Mouse (Mus musculus) forebrain, embryonic 10.5 days (tissue): ENCODE results near the gene Tpm3. TPM values are rescaled to one million over a fixed set of nuclear protein-coding genes. Genes with fewer than 3 reads are reported as not detected.
A peak's percentile ranks its signal among the peaks of the same experiment; 100 is the strongest.

ENCODE experiments used
- DNase-seq: peaks from one replicate; pipeline ENCODE4 v3.0.0-alpha.2; 2017; ENCODE audit warnings: low spot score; ENCODE audit errors: extremely low spot score
- H3K27ac ChIP-seq: fragments of 300-500 bp; sonication (generic); 2 replicates; pipeline ENCODE4 v1.5.1; 2016; ENCODE audit warnings: mild to moderate bottlenecking
- H3K27me3 ChIP-seq: fragments of 300-500 bp; sonication (generic); 2 replicates; pipeline ENCODE4 v1.6.1; 2016; ENCODE audit warnings: mild to moderate bottlenecking; ENCODE audit not compliant: poor library complexity, severe bottlenecking
- H3K36me3 ChIP-seq: fragments of 300-500 bp; sonication (generic); replicated peaks from 2 replicates; pipeline ENCODE4 v1.6.1; 2016; ENCODE audit warnings: mild to moderate bottlenecking, moderate library complexity
- H3K4me1 ChIP-seq: fragments of 300-500 bp; sonication (generic); 2 replicates; pipeline ENCODE4 v1.6.1; 2016
- H3K4me3 ChIP-seq: fragments of 300-500 bp; sonication (generic); 2 replicates; pipeline ENCODE4 v1.5.1; 2016; ENCODE audit warnings: mild to moderate bottlenecking, moderate library complexity
- H3K9me3 ChIP-seq: fragments of 300-500 bp; sonication (generic); 2 replicates; pipeline ENCODE4 v1.6.1; 2016; ENCODE audit warnings: mild to moderate bottlenecking, moderate library complexity
- WGBS: fragments of 180-500 bp; shearing (Covaris S2); methylation state at CpG from one replicate; pipeline ENCODE4 v1.1.7; 2016; 5-methylcytosine and 5-hydroxymethylcytosine counted together
- microRNA counts: library from miRNA; unstranded; fragments of <30 nt; microRNA quantifications from one replicate; lab custom pipeline; 2017
- microRNA-seq: library from miRNA; unstranded; fragments of <30 nt; microRNA quantifications from one replicate; pipeline ENCODE4, GENCODE M21; 2017
- polyA plus RNA-seq: library from polyadenylated mRNA; unstranded; fragments of >200 nt; fragmentation: Nextera tagmentation; extraction: Ambion mirVana; gene quantifications from 2 replicates; pipeline ENCODE4 v1.2.1, GENCODE M21; 2016

The Tpm3 gene
- polyA plus RNA-seq, 1 experiment from 2014 or later, result 590 TPM

DNA sequence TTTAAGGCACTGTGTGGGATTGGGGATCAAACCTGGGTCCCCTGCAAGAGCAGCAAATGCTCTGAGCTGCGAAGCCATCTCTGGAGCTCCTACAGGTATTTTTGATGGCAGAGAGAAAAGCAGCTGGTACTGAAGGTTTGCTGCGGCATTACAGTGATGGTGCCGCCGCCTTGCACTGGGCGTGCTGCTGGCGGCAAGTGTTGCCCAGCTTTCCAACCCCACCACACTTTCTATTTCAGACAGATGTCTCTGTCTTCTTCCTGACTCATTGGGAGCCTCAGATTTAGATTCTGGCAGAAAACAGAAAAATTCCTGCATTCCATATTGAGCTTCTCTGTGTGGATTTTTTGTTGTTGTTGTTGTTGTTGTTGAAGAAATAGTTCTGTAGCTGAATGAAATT, 55.4 kb downstream of the Tpm3 start:
- Histone ChIP-seq H3K9me3 (no peaks in the 10 kb centered on the region), H3K4me1 (no peaks in the 10 kb centered on the region), H3K27me3 (no peaks in the 10 kb centered on the region), H3K27ac (no peak overlapping the region), H3K36me3 (no peaks in the 10 kb centered on the region), H3K4me3 (no peak overlapping the region)
- WGBS, result 95% methylated on average over 6 of the region's 6 CpGs
- no peak for DNase-seq

DNA sequence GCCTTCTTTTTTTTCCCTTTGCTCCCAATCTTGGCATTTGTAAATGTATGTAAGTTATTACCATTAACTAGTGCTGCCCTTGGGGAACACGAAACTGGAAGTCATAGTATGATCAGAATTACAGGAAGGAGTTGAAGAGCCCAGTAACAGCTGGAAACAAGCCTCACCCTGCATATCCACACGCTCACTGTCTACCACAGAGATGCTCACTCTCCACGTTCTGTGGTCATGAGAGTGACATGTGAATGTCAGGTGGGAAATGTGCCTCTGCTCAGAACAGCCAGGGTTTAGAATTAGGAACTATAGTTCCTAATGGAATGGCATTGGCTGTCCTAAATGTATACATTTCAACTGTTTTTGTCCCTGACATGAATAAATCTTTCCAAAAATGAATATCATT, 60.3 kb downstream of the Tpm3 start:
- Histone ChIP-seq H3K4me1 (no peaks in the 10 kb centered on the region), H3K9me3 (no peaks in the 10 kb centered on the region), H3K4me3 (no peak overlapping the region), H3K36me3 (no peaks in the 10 kb centered on the region), H3K27me3 (no peaks in the 10 kb centered on the region), H3K27ac (no peak overlapping the region)
- WGBS, result 83% methylated on average over 3 of the region's 3 CpGs
- DNase-seq, result no peak

DNA sequence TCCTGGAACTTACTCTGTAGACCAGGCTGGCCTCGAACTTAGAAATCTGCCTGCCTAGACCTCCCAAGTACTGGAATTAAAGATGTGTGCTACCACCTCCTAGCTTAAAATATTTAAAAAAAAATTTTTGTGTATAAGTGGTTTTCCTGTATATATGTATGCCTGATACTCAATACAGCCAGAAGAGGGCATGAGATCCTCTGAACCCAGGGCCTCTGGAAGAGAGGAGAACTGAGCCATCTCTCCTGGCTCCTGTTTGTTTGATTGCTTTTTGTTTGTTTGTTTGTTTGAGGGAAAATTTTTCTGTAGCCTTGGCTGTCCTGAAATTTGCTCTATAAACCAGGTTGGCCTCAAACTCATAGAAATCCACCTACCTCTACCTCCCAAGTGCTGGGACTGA, 60.9 kb downstream of the Tpm3 start:
- WGBS, result 92% methylated on average over 1 of the region's 1 CpGs
- Histone ChIP-seq H3K27me3 (no peaks in the 10 kb centered on the region), H3K27ac (no peak overlapping the region), H3K36me3 (no peaks in the 10 kb centered on the region), H3K4me3 (no peak overlapping the region), H3K4me1 (no peaks in the 10 kb centered on the region), H3K9me3 (no peaks in the 10 kb centered on the region)
- no peak for DNase-seq

DNA sequence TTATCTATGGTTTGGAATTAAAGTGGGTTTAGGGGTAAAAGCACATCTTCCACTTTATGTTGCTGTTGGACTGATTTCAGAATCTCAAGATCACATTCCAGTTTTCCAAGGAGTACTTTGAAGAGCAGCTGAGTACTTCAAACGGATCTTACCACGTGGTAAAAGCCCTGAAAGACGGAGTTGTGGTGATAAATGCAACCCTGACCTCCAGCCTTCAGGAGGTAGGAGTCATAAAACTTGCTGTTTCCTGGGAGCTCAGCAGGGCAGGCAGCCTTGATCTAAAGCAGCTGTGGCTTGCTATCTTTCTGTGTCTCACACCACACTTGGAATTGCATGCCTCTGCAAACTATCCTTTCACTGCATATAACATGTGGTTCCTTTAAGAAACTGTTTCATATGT, 62.0 kb downstream of the Tpm3 start:
- no peak overlapping the region for H3K27ac ChIP-seq
- WGBS, result 77% methylated on average over 3 of the region's 3 CpGs
- no peak for DNase-seq

DNA sequence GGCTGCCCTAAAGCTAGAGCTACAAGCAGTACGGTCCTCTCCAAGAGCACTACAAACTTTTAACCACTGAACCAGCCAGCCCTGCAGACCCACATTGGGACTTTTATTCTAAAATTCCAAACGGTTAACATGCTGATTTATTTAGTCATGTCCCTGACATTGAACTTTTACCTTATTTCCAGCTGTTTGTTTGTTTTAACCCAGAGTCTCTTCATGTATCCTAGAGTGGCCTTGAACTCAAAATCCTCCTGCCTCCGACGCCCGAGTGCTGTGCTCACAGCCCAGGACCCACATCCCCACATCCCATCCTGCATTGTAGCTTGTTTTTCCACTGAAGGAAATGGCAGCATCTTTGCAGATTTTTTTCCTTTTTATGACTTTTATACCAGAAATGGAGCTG, 62.5 kb downstream of the Tpm3 start:
- Histone ChIP-seq H3K9me3 (no peaks in the 10 kb centered on the region), H3K36me3 (no peaks in the 10 kb centered on the region), H3K27ac (no peak overlapping the region), H3K27me3 (no peaks in the 10 kb centered on the region), H3K4me3 (no peak overlapping the region), H3K4me1 (no peaks in the 10 kb centered on the region)
- WGBS, result 88% methylated on average over 5 of the region's 5 CpGs
- DNase-seq, result no peak

More for the DNA sequence above, 62.0 kb downstream of the Tpm3 start:
- Histone ChIP-seq H3K27me3 (no peaks in the 10 kb centered on the region), H3K36me3 (no peaks in the 10 kb centered on the region), H3K9me3 (no peaks in the 10 kb centered on the region), H3K4me1 (no peaks in the 10 kb centered on the region), H3K4me3 (no peak overlapping the region)

DNA sequence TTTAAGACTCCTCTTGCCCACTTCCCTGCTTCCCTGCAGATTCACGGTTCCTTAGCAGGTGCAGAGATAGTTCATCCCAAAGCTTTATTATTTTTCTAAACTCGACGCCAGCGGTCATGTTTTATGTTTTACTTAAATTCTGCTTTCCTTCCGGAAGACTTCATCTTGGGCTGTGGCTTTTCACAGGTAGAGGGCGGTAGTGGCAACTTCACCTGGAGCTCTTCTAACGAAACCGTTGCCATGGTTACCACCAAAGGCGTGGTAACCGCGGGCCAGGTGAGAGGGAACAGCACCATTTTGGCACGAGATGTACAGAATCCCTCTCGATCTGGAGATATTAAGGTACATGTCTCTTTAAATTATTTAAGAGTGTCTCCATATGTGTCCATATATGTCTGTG, 64.2 kb downstream of the Tpm3 start:
- no peaks in the 10 kb centered on the region for H3K36me3 ChIP-seq
- DNase-seq, result no peak
- H3K27ac ChIP-seq, result no peak overlapping the region
- no peak overlapping the region for H3K4me3 ChIP-seq
- 32% methylated on average over 13 of the region's 13 CpGs for WGBS
- no peaks in the 10 kb centered on the region for H3K27me3 ChIP-seq
- H3K9me3 ChIP-seq, result no peaks in the 10 kb centered on the region
- H3K4me1 ChIP-seq, result no peaks in the 10 kb centered on the region

DNA sequence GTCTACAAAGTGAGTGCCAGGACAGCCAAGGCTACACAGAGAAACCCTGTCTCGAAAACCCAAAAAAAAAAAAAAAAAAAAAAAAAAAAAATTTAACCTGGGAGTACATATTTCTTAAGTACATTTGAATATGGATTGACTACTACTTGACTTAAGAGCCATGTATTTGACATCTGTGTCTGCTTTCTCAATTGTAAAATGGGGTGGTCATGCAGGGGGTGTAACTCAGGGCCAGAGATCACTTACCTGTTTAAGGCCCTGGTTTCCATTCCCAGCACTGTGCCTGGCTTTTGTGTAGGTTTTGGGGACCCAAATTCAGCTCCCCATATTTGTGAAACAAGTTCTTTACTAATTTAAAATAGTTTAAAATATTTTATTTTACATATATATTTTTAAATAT, 65.2 kb downstream of the Tpm3 start:
- DNase-seq, result no peak
- Histone ChIP-seq H3K36me3 (no peaks in the 10 kb centered on the region), H3K4me1 (no peaks in the 10 kb centered on the region), H3K27me3 (no peaks in the 10 kb centered on the region), H3K27ac (no peak overlapping the region), H3K4me3 (no peak overlapping the region), H3K9me3 (no peaks in the 10 kb centered on the region)
- WGBS, result 80% methylated on average over 1 of the region's 1 CpGs

DNA sequence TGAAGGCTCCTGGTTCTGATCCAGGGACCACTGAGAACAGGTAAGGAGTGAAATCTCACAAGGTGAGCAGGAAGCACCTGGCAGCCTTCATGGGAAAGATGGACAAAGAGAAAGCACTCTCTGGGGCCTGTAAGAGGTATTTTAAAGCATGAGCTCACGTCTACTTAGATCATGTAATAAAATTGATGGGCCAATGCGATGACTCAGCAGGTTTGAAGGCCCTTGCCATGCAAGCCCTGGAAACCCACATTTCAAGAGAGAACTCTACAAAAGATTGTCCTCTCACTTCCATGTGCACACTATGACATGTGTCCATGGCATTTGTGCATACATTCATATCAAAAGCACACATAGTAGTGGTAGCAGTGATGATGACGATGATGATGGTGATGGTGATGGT, 67.5 kb downstream of the Tpm3 start:
- Histone ChIP-seq H3K27me3 (no peaks in the 10 kb centered on the region), H3K9me3 (no peaks in the 10 kb centered on the region), H3K27ac (no peak overlapping the region), H3K4me1 (no peaks in the 10 kb centered on the region), H3K36me3 (no peaks in the 10 kb centered on the region), H3K4me3 (no peak overlapping the region)
- DNase-seq, result no peak
- 95% methylated on average over 3 of the region's 3 CpGs for WGBS

DNA sequence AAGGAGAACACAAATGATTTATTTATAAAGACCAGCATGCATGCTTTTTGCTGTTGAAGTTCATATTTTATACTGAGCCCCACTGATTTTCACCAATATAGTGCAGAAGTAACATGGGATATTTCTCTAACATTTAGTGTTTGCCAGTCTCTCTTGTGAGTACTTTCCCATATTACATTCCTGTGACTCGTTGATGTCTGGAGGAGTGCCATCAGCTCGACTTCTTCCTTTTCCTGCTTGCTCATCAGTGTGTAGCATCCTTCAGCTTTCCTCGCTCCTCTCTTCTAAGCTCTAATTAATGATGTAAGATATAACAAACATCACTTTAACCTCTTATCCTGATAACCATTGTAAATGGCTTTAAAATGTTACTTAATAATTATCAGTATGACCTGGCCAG, 73.0 kb downstream of the Tpm3 start:
- H3K4me1 ChIP-seq, result no peaks in the 10 kb centered on the region
- WGBS, result 85% methylated on average over 3 of the region's 3 CpGs
- DNase-seq, result no peak
- H3K4me3 ChIP-seq, result no peak overlapping the region
- H3K27me3 ChIP-seq, result no peaks in the 10 kb centered on the region
- no peaks in the 10 kb centered on the region for H3K36me3 ChIP-seq
- no peak overlapping the region for H3K27ac ChIP-seq
- no peaks in the 10 kb centered on the region for H3K9me3 ChIP-seq

DNA sequence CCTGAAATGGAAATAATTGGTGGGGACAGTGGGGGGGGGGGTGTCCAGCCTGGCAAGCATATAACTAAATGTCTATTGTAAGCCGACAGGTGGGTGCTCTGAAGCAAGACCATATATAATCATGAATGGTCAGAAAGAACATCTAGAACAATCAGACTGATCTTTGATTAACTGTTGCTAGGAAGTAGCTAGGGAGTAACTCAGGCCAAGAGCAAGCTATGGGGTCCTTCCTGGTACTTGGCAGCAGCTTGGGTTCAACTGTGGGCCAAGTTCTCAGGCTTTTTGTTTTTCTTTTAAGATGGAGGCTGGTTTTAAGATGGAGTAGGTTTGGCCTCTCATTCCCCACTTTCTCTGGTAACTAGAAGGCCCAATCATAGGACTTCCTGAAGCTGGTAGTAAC, 74.2 kb downstream of the Tpm3 start:
- WGBS, result 96% methylated on average over 1 of the region's 1 CpGs
- H3K27ac ChIP-seq, result no peak overlapping the region
- DNase-seq, result no peak
- no peaks in the 10 kb centered on the region for H3K9me3 ChIP-seq
- no peak overlapping the region for H3K4me3 ChIP-seq
- no peaks in the 10 kb centered on the region for H3K27me3 ChIP-seq
- H3K36me3 ChIP-seq, result no peaks in the 10 kb centered on the region
- no peaks in the 10 kb centered on the region for H3K4me1 ChIP-seq

MicroRNA genes within 50 kb of the gene (microRNA counts, 519-probe panel; counts per million panel counts)
- microRNA mmu-miR-190b (lab: Ali Mortazavi, UCI), result 341 counts per million, percentile 65 among the panel's probes with 10 or more counts

Small RNA genes lying within 50 kb of the gene (microRNA-seq; reads per million reads assigned to microRNA genes)
- gene Mir190b, result 33.8 reads per million, percentile 37 among the genes with 10 or more reads in this experiment

Other genes with a start within 250 kb of the Tpm3 start
- 2.3 TPM in 2 replicates for gene She, start 241.3 kb upstream of the Tpm3 start, polyA plus RNA-seq
- 0.35 and 0.50 TPM in 2 replicates for gene Il6ra, start 159.5 kb upstream of the Tpm3 start, polyA plus RNA-seq
- gene Atp8b2, start 109.1 kb upstream of the Tpm3 start, polyA plus RNA-seq, result 11.2 and 14.4 TPM in 2 replicates
- gene Hax1, start 73.9 kb upstream of the Tpm3 start, polyA plus RNA-seq, result 175 and 194 TPM in 2 replicates
- gene 4933434E20Rik, start 21.0 kb upstream of the Tpm3 start, polyA plus RNA-seq, result 210 and 216 TPM in 2 replicates
- 220 and 222 TPM in 2 replicates for gene Ubap2l, start 20.0 kb upstream of the Tpm3 start, polyA plus RNA-seq
- 0.61 and 0.64 TPM in 2 replicates for gene Nup210l, start 31.5 kb downstream of the Tpm3 start, polyA plus RNA-seq
- 1,069 and 1,078 TPM in 2 replicates for gene Rps27, start 141.0 kb downstream of the Tpm3 start, polyA plus RNA-seq
- gene Rab13, start 141.0 kb downstream of the Tpm3 start, polyA plus RNA-seq, result 24.4 and 25.6 TPM in 2 replicates
- gene Jtb, start 158.9 kb downstream of the Tpm3 start, polyA plus RNA-seq, result 89.4 and 96.6 TPM in 2 replicates
- gene Creb3l4, start 170.9 kb downstream of the Tpm3 start, polyA plus RNA-seq, result 4.5 and 5.8 TPM in 2 replicates
- 69.6 and 75.4 TPM in 2 replicates for gene Slc39a1, start 175.5 kb downstream of the Tpm3 start, polyA plus RNA-seq
- 21.3 and 26.4 TPM in 2 replicates for gene Crtc2, start 181.5 kb downstream of the Tpm3 start, polyA plus RNA-seq
- 7.0 and 7.2 TPM in 2 replicates for gene Dennd4b, start 192.5 kb downstream of the Tpm3 start, polyA plus RNA-seq
- gene Gatad2b, start 220.5 kb downstream of the Tpm3 start, polyA plus RNA-seq, result 12.4 and 14.4 TPM in 2 replicates